Mouse (Mus musculus) adrenal gland, postnatal 36 days (tissue): ENCODE measurements at regions not wholly inside any gene's neighbourhood (a gene's known extent, or its start where the extent isn't known, plus 50 kb on each side); places are given as distances from the start of the nearest gene placed in this dataset.

Experiments used
- DNase-seq, 2 experiments: peaks; one replicate each; pipeline ENCODE4 v3.0.0; 2021; ENCODE audit warnings: mixed read lengths in 1 of 2

DNA sequence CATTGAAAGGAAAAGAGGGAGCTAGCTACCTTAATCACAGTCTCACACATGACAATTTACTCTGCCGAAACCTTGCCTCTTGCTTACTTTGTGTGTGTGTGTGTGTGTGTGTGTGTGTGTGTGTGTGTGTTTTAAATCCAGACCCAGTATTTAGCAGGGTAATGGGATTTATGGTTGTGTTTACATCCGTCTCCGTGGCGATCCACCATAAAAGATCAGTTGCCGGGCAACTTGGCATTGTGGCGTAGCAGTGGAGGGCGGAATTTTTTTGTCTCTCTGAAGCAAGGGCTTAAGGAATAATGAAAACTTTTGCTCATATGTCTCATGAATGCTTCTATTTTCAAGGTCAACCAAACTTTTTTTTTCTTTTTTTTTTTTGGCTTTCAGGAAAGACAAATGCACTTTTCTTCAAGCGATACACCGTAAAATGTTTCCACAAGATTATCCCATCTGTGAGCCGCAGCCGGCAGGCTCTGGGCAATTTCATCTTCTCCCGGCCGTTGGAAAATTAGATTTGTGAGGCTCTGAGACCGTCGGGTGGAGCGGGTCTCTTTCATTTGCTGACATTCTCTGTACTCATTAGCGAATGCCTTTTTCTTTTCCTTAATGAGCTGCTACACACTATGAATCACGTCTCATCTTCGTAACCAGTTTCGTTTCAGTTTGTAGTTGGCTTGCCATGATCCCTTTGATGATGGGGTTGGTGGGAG lies 53.9 kb upstream of the Ptch1 start:
- peak; percentile 23 to 32 for DNase-seq

GRCm38 (mm10) chr13:63627894-63628287 lies 54.5 kb upstream of the Ptch1 start:
- no peak for DNase-seq

DNA sequence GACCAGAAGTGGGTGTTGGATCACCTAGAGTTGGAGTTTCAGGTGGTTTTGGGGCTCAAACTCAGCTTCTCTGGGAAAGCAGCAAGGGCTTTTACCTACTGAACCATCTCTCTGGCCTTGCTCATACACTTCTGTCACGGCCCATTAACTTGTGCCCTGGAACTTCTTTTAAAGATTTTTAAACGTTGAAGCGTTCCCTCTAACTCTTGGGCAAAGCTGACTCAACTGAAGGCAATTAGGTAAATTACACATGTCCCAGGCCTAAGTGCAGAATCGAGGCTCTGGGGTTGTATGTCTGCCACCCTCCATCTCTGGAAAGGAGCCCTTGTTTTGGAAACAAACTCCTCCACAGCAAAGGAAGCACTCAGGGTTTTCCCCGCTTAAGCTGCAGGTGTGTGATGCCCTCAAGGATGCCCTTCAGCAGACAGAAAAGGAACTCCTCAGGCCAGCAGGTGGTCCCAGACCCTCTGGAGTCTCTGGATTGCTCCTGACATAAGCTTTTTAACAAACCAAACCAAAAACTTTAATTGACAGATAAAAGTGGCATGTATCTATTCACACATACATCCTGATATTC lies 58.5 kb upstream of the Ptch1 start:
- no peak for DNase-seq

DNA sequence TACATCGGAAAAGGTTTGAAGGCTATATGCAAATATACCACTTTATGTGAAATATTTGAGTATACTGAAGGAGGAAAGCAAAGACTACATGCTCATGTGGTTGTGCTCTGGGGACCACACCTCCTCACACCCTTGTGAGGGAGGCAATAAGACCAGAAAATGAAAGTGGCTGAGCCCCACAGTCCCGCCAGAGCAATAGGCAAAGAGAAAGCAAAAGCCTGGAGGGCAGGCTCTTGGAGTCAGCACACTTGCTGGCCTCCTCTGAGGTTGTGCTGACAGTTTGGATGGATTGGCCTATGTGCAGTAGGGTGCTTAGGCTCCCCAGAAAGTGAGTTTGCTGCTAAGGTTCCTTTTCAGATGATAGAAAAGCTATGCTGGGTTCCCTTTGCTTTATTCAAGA lies 60.9 kb upstream of the Ptch1 start:
- DNase-seq, result no peak

- no peak for DNase-seq
Measured at GRCm38 (mm10) chr13:63641649-63642226, 68.3 kb upstream of the Ptch1 start.

- peak; percentile 88 to 91 for DNase-seq
Measured at GRCm38 (mm10) chr13:63642617-63643016, 69.2 kb upstream of the Ptch1 start.

- no peak for DNase-seq
Measured at GRCm38 (mm10) chr13:63643394-63643793, 70.0 kb upstream of the Ptch1 start.

DNA sequence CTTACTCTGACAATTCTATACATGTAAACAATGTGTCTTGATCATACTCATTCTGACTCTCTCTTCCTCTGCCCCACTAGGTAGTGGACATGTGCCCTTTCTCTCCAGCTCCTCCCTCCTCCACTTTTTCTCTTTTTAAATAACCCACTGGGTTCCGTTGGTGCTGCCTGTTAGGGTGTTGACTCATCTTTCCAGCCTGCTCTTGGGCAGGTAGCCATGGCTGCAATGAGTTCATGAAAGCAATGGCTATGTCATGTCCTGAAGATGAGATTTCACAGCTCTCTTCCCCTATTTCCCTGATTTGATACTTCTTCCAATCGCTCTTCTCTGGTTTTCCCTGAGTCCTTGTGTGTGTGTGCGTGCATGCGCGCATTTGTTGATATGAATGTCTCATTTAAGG lies 70.9 kb upstream of the Ptch1 start:
- no peak for DNase-seq

DNA sequence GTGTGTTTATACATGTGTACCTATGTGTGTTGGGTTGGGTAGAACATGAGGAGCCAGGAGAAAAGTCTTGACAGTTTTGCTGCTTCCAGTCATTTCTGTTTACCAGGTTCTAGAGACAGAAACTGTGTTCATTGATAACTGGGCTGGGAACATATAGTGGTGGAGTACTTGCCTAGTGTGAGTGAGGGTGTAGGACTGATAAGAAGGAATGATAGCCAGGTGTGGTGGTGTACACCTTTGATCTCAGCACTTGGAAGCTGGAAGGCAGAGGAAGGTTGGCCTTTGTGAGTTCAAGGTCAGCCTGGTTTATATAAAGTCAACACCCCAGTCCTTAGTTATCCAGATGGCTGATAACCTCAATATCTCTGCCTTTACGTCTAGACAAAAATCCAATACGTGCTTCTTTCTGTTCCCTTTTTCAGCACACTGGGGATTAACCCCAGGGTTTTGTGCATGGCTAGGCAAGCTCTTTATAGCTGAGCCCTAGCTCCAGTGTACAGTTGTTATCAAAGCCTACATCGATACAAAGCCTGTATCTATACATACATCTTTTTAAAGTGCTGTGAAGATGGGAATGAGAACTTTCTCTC lies 75.8 kb upstream of the Ptch1 start:
- DNase-seq, result no peak

DNA sequence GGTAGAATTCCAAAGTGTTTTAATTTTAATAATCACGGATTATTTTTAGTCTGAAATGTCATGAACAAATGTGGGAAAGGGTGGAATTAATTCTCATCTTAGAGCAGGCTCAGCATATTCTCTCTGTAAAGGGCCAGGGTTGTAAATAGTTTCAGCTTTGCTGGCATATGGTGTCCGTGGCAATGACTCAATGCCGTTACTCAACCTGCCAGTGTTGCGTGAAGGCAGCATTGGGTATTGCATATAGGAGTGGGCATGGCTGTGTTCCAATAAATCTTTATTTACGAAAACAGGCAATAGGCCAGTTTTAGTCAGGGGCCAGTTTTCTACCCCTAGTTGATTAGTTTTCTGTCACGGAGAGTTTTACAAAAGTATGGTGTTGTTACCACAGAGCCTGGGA lies 81.1 kb upstream of the Ptch1 start:
- no peak for DNase-seq

DNA sequence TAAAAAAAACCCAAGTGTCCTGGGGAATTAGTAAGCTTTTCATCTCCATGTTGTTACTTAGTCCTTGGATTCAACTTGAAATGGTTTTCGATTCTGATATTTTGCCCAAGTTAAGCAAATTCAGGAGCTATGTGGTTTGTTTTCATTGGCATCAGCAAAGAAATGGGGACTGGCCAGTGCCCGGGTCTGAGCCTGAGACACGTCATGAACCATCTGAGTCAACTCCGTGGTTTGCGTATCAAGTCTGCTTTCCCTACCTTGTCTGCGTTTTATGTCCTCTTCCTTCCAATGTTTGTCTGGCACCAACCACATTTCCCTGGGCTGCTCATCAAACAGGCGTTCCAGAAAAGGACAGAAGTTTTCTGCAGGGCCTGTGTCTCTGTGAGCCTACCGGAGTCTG lies 83.7 kb upstream of the Ptch1 start:
- DNase-seq, result peak in 1 of 2 experiments; percentile 12

DNA sequence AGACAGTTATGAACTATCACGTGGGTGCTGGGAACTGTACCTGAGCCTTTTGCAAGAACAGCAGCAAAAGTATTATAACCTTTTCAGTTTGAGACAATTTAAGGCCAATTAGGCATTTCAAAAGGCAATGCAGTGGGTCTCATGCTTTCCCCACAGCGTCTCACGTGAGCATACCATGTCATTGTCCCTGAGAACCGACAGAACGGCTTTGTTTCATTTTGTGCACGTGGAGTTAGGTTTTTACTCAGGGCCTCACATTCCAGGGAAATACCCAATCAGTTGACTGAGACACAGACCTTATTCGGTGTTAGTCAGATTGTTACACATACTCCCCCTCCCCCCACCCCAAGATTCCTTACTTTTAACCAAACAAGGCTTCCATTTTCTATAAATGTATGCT lies 86.0 kb upstream of the Ptch1 start:
- DNase-seq, result no peak

DNA sequence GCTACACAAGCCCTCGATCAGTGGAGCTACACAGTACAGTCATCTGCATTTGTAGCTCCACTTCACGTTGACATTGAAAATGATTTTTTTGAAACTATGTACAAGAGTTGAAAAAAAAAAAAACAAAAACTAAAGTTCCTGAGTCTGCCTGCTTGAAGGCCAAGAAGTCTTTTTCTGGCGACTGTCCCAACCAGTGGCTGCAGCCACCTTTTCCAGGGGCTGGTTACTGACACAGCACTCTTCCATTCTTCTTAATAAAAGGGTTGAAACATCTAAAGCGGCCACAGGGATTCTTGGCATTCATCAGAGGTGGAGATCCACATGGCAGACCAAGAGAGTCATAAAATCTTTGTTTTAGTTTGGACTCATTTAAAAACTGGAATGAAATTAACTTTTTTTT lies 87.0 kb upstream of the Ptch1 start:
- DNase-seq, result no peak

GRCm38 (mm10) chr13:63668576-63668975 lies 95.2 kb upstream of the Ptch1 start:
- no peak for DNase-seq

- no peak for DNase-seq
Measured at GRCm38 (mm10) chr13:63669031-63669430, 95.6 kb upstream of the Ptch1 start.

GRCm38 (mm10) chr13:63672425-63672824 lies 99.0 kb upstream of the Ptch1 start:
- DNase-seq, result peak; percentile 46 to 53

DNA sequence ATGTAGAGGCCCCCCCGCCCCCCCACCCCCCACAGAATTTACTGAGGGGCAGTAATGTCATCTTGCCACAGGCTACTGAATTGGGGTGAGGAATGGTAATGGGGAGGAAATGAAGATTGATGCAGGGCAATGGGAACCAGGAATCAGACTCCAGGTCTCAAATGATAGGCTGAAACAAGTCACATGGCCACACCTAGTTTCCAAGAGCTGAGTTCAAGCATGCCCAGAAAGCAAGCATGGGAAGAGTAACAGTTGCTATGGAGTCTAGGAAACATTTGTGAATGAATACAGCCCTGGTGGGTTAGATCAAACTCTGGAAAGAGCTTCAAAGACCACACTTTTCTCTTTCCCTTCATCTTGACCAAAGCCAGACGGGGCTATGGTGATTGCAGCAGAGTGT lies 104.3 kb upstream of the Ptch1 start:
- DNase-seq, result no peak

DNA sequence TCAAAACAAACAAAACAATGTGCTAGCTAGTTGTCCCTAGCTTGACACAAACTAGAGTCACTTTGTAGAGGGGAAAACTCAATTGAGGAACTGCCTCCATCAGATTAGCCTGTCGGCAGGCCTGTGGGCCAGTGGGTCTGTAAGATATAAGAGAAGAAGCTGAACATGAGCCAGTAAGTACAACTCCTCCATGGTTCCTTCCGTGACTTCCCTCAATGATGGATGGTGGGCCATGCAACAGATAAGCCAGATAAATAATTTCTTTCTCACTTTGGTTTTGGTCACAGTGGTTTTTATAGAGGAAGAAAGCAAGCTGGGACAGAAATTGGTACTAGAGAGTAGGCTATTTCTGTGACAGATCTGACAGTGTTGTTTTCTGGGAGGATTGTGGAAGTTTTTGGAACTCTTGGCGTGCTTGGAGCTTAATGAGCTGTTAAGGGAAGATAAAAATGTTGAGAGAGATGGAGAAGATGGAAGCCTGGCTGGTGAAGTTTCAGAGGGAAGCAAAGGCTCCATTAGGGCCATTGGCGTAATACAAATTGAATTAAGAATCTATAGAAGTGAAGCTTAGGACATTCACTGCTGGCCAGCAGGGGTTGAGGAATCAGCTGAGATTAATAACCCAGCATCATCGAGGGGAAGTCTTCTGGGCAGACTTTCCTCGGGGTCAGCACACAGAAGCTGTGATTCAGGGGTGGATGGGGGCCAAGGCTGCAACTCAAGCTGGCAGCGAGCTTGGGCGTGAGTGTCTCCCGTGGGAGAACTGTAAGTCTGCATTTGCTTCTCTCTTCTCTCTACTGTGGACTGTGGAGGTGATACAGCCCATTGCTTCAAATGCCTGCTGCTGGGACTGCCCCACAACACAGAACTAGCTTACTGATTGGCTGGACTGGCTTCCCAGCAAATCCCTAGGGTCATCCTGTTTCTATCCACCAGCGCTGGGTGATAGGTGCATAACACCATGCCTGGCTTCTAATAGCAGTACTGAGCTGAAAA lies 105.2 kb upstream of the Ptch1 start:
- peak; percentile 37 to 38 for DNase-seq

GRCm38 (mm10) chr13:63682341-63682740 lies 108.9 kb upstream of the Ptch1 start:
- no peak for DNase-seq

- DNase-seq, result no peak
Measured at GRCm38 (mm10) chr13:63691974-63692373, 118.6 kb upstream of the Ptch1 start.

DNA sequence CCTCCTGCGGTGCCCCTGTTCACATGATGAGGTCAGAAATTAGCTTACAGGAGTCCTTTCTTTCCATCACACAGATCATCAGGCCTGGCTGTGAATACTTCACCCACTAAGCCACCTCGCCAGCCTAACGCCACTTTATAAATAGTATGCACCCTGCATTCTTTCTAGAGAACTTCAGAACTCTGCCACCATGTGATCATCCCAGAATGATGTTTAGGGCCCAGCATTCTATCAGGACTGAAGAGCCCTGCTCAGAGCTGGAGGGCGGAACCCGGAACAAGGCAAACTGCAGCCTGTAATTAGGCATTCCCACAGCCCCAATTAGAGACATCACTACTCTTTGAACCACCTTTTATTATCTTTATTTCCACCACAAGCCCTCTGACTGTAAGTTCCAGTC lies 120.2 kb upstream of the Ptch1 start:
- DNase-seq, result no peak

- DNase-seq, result peak; percentile 22 to 46
Measured at GRCm38 (mm10) chr13:63696399-63696798, 118.6 kb upstream of the Ercc6l2 start.
